Mouse (Mus musculus) brain, embryonic 14.5 days (tissue): Measurements from ENCODE around the gene Coq10b. TPM values are rescaled to one million over a fixed set of nuclear protein-coding genes. Genes with fewer than 3 reads are reported as not detected.

ENCODE experiments used
- DNase-seq: peaks from one replicate; pipeline ENCODE4 v3.0.0-alpha.2; 2011; ENCODE audit warnings: low read depth
- CTCF ChIP-seq: fragments of 200-500 bp; IDR thresholded peaks from 2 replicates; pipeline ENCODE4 v1.5.1; 2012; ENCODE audit warnings: inconsistent platforms, mild to moderate bottlenecking, moderate library complexity, borderline replicate concordance; ENCODE audit not compliant: insufficient read depth, insufficient read length; ENCODE audit errors: extremely low read depth
- POLR2A ChIP-seq: fragments of 200-500 bp; IDR thresholded peaks from 2 replicates; pipeline ENCODE4 v1.6.1; 2012; ENCODE audit warnings: mild to moderate bottlenecking, inconsistent platforms, borderline replicate concordance; ENCODE audit not compliant: poor library complexity, insufficient read depth, insufficient read length, severe bottlenecking; ENCODE audit errors: extremely low read depth
- polyA plus RNA-seq: library from polyadenylated mRNA; depleted of rRNA; stranded (reverse); fragments of >200 nt; gene quantifications from 2 replicates; pipeline ENCODE4 v1.2.3, GENCODE M21; 2012

Gene Coq10b
- polyA plus RNA-seq, 1 experiment: 20.3 TPM

- TF ChIP-seq CTCF (no peak), POLR2A (no peak)
- no peak for DNase-seq
Measured at GRCm38 (mm10) chr1:55074757-55075156, 22.2 kb downstream of the Coq10b start.

GRCm38 (mm10) chr1:55075652-55076394, 23.3 kb downstream of the Coq10b start:
- TF ChIP-seq CTCF: no peak
- TF ChIP-seq POLR2A: no peak
- no peak for DNase-seq

- DNase-seq: no peak
- no peak for TF ChIP-seq CTCF
- TF ChIP-seq POLR2A: no peak
Measured at GRCm38 (mm10) chr1:55076395-55076743, 23.8 kb downstream of the Coq10b start.

GRCm38 (mm10) chr1:55076849-55077516, 24.4 kb downstream of the Coq10b start:
- TF ChIP-seq CTCF (no peak), POLR2A (no peak)
- DNase-seq: no peak

GRCm38 (mm10) chr1:55079677-55080076, 27.1 kb downstream of the Coq10b start:
- no peak for TF ChIP-seq CTCF
- TF ChIP-seq POLR2A: no peak
- no peak for DNase-seq

GRCm38 (mm10) chr1:55082106-55082505, 29.5 kb downstream of the Coq10b start:
- no peak for DNase-seq

GRCm38 (mm10) chr1:55085781-55086366, 33.3 kb downstream of the Coq10b start:
- no peak for TF ChIP-seq POLR2A
- TF ChIP-seq CTCF: no peak
- no peak for DNase-seq

More at GRCm38 (mm10) chr1:55082106-55082505, 29.5 kb downstream of the Coq10b start:
- no peak for TF ChIP-seq POLR2A

- no peak for DNase-seq
- TF ChIP-seq CTCF (no peak), POLR2A (no peak)
Measured at GRCm38 (mm10) chr1:55086868-55087400, 34.4 kb downstream of the Coq10b start.

GRCm38 (mm10) chr1:55087401-55087904, 34.9 kb downstream of the Coq10b start:
- DNase-seq: no peak

GRCm38 (mm10) chr1:55087932-55088610, 35.5 kb downstream of the Coq10b start, which contains the start of the genes Hspe1 and Hspd1:
Hspe1 (plus strand) TSS chr1:55088132.
Hspd1 (minus strand) TSS chr1:55088243.
- TF ChIP-seq CTCF (no peak), POLR2A (peak; percentile 32; the same call in 1 of the 2 replicates)
- DNase-seq: peak; percentile 99

More at GRCm38 (mm10) chr1:55087401-55087904, 34.9 kb downstream of the Coq10b start:
- TF ChIP-seq CTCF (no peak), POLR2A (peak; percentile 71)

GRCm38 (mm10) chr1:55088611-55089497, 36.3 kb downstream of the Coq10b start:
- DNase-seq: peak; percentile 3

More at GRCm38 (mm10) chr1:55088611-55089497, 36.3 kb downstream of the Coq10b start:
- no peak for TF ChIP-seq CTCF
- no peak for TF ChIP-seq POLR2A
